Mouse (Mus musculus) hindlimb bud, embryonic 11.5 days (tissue): Measurements from ENCODE around the gene Shmt2.

Experiments used
- DNase-seq: peaks from one replicate; pipeline ENCODE4 v3.0.0-alpha.2; 2012; ENCODE audit warnings: low read depth, low spot score; ENCODE audit errors: extremely low spot score

Shmt2 gene

GRCm38 (mm10) chr10:127522088-127522581, at the start of gene Shmt2:
TSS of gene Shmt2 (minus strand) at chr10:127522444.
- DNase-seq, result peak; percentile 98

- DNase-seq, result no peak
Measured at GRCm38 (mm10) chr10:127570937-127571641, 48.8 kb upstream of the Shmt2 start.

DNA sequence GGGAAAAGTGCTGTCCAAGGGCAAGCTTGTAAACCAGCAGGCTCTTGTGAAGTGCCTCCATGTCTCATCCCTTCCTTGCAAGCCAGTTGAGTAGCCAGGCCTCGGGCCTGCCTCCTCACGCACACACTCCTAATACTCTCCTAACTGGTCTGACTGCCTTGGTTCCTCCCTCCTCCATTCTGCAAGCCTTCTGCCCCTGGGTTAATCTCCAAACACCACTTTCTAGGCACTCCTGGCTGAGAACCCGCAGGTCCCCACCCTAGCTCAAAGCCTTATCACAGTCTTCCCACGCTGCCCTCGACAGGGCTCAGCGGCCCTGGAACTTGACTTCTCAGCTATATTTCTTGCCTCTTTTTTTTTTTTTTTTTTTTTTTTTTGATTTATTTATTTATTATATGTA, 48.1 kb upstream of the Shmt2 start:
- no peak for DNase-seq

GRCm38 (mm10) chr10:127569450-127569849, 47.2 kb upstream of the Shmt2 start:
- DNase-seq, result peak; percentile 84

DNA sequence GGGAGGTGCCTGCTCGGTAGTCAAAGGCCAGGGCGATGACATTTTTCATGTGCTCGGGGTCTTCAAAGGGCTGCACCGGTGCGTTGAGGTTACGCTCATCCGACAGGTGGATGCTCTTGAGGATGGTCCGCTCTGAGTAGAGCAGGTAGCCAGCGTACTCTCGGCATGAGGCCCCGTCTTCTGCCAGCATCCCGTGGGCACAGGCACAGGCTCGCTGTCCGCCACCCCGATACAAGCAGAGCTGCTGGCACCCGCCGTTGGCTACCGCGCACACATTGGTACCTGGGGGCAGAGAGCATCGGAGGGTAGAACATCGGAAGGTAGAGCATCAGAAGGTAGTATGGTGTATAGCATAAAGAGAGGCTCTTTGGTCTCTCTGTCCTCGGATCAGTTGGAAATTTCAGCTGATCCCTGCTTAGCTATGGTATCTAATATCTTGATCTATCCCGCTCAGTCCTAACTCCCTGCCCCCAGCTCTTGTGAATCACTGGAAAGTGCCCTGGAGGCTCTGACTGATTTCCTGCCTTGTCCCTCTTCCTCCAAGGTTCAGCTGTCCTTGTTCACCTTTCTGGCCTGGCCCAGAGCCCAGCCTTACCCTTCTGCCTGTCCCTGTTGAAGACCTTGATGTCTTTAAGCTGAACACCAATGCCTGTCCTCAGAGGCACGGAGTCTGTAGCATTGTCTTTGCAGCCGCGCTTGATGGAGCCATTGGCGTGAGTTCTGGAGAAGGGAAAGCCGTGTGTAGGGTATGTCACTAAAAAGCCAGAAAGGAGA, 44.5 kb upstream of the Shmt2 start:
- DNase-seq, result no peak

- no peak for DNase-seq
Measured at GRCm38 (mm10) chr10:127564301-127564700, 42.1 kb upstream of the Shmt2 start.

GRCm38 (mm10) chr10:127563840-127564239, 41.6 kb upstream of the Shmt2 start:
- DNase-seq, result no peak

DNA sequence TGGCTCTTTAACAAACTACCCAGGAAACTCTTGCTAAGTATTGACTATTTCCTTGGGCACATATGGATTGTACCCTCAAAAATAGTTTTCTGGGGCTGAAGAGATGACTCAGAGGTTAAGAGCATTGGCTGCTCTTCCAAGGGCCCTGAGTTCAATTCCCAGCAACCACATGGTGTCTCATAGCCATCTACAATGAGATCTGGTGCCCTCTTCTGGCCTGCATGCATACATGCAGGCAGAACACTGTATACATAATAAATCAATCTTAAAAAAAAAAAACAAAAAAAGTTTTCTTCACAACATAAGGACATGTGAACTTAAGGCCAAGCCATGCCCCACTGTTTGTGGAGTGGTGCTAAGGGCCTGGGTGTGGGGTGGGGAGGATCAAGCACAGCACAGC, 38.9 kb upstream of the Shmt2 start:
- DNase-seq, result no peak

DNA sequence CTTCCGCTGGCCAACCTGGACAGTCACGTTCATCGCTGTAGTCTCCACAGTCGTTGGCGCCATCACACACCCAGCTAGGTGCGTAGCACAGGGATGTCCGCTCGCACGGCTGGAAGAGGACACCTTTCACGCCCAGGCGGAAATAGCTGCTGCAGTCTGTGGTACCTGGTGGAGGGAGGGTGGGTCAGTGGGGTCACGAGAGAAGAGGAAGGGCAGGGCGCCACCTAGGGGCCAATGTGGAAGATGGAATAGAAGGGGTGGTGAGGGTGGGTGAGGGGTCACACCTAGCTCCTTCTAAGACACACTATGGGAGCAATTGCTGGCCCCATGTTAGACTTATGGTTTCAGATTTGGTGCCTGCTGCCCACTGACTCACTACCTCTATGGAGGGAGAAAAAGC, 35.2 kb upstream of the Shmt2 start:
- DNase-seq, result no peak

DNA sequence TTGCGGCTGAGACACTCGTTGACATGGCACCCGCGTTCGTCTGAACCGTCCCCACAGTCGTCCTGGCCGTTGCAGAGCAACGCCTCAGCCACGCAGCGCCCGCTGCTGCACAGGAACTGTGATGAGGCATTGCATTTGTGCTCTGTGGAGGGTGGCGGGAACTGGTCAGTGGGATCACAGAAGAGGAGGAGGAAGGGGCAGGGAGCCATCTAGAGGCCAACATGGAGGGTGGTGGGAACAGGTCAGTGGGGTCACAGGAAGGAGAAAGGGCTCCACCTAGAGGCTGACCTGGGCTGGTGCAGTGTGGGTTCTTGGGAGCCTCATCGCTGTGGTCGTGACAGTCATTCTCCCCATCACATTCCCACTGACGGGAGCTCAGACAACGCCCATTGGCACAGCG, 33.5 kb upstream of the Shmt2 start:
- DNase-seq, result no peak

GRCm38 (mm10) chr10:127549892-127550291, 27.6 kb upstream of the Shmt2 start:
- DNase-seq, result no peak

- DNase-seq, result no peak
Measured at GRCm38 (mm10) chr10:127548236-127548635, 26.0 kb upstream of the Shmt2 start.

GRCm38 (mm10) chr10:127546505-127546904, 24.3 kb upstream of the Shmt2 start:
- no peak for DNase-seq

DNA sequence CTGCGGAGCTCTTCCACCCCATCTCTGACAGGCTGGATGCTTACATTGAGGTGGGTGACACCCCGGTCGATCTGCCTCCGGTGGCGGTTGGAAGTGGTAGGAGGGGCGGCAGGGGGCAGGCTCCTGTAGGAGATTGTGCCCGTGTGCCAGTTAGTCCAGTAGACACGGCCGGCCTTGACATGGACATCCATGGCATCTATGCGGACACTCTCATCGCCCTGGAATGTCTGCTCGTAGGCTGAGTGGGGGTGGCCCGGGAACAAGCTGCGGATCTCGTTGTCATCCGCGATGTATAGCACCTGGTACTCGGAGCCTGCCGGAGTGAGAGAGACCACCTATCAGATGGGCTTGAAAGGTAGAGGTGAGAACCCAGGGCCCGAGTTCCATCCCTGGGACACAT, 22.1 kb upstream of the Shmt2 start:
- no peak for DNase-seq

- no peak for DNase-seq
Measured at GRCm38 (mm10) chr10:127543916-127544315, 21.7 kb upstream of the Shmt2 start.

- no peak for DNase-seq
Measured at GRCm38 (mm10) chr10:127542720-127543119, 20.5 kb upstream of the Shmt2 start.

DNA sequence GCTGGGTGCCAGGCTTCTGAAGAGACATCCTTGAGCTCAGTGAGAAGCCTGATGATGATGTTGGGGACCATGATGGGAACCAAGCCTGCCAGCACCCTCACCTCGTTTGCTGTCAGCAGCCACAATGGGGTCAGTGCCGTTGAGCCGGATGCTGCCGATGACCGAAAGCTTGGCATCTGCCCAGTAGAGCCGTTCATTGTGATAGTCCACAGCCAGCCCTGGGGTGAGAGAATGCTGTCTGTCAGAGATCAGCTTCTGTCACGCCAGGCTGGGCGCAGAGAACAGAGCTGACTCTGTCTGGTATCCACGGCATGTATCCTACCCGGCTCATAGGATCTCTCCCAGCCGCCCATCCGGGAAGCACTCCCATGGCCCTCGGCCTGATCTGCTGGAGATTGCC, 19.8 kb upstream of the Shmt2 start:
- no peak for DNase-seq

DNA sequence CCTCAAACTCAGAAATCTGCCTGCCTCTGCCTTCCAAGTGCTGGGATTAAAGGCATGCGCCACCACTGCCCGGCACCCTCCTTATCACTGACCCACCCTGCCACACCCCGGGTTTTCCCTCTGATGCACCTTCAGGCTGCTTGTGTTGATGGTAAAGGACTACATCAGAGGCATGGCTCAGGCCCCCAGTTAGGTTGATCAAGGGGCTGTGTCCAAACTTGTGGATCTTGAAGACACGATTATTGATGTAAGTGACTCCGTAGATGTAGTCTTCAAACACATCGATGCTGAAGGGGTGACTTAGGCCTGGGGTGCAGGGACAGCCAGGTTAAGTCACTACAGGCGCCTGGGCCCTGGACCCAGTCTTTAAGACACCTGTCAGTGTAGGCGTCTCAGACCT, 19.3 kb upstream of the Shmt2 start:
- DNase-seq, result no peak

GRCm38 (mm10) chr10:127537854-127538583, 15.8 kb upstream of the Shmt2 start:
- no peak for DNase-seq

DNA sequence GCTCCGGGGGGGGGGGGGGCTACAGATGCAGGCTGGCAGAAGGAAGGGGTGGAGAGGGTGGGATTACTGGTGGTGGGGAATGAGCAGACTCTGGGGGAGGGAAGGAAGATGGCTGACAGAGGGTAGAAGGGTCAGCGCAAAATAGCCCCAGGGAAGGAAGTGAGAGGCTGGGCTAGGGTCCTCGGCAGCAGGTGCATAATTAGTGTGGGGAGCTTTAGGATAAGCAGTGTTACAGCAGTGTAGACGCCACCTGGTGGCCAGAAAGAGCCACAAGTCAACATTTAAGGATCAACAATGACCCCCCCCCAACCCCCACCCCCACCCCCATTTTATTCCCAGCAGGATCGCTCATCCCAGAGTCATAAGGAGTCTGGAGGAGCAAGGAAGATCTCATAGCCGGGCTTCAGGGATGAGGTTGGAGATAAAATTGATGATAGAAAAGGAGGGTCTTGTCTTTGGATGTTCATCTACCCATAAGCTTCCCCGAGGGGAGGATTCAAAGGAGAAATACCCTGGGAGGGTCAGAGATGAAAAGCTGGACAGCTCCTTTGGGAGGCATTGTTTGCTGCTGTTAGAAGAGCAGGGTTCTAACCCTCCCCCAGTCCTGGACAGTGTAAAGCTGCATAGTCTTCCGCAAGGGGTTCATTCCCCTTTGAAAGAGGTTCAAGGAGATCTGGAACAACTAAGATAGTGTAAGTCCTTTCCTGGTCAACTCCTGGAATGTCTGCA, 14.5 kb upstream of the Shmt2 start:
- DNase-seq, result no peak

DNA sequence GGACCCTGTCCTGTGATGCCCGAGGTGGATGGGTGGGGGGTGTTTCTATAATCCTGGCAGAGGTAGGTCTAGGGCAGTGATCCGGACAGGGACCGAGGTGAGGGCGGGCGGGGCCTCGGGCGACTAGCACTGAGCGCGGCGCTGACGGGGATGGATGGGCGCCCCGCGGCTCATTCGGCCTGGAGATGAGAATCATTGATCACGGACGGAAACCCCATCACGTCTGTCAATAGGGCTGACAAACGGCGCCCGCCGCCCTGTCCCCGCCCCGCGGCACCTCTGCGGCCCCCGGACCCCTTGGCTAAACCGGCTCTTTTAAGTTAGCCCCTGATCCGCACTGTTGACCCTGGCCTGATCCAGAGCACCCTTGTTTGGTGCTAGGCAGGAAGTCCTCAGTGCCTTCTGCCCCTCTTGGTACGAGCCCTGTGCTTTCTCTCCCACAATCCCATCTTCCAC, 12.7 kb upstream of the Shmt2 start:
- DNase-seq, result no peak
